Mouse (Mus musculus) liver, adult (tissue): Measurements from ENCODE around the gene Auts2.

ENCODE experiments used
- GATA4 ChIP-seq: IDR thresholded peaks from 2 replicates; pipeline ENCODE4 v1.6.1; 2014; ENCODE audit warnings: mild to moderate bottlenecking, low read length; ENCODE audit not compliant: insufficient replicate concordance

The Auts2 gene

GRCm38 (mm10) chr5:131916791-131917403 lies 626.2 kb downstream of the Auts2 start:
- no peak for TF ChIP-seq GATA4

- no peak for TF ChIP-seq GATA4
These were observed 629.6 kb downstream of the Auts2 start for GRCm38 (mm10) chr5:131913562-131913961.

GRCm38 (mm10) chr5:131912983-131913382 lies 630.2 kb downstream of the Auts2 start:
- no peak for TF ChIP-seq GATA4

GRCm38 (mm10) chr5:131906313-131906712 lies 636.8 kb downstream of the Auts2 start:
- no peak for TF ChIP-seq GATA4

GRCm38 (mm10) chr5:131904478-131904877 lies 638.7 kb downstream of the Auts2 start:
- no peak for TF ChIP-seq GATA4

GRCm38 (mm10) chr5:131898048-131898638 lies 645.0 kb downstream of the Auts2 start:
- no peak for TF ChIP-seq GATA4

- TF ChIP-seq GATA4: no peak
These were observed 656.5 kb downstream of the Auts2 start for GRCm38 (mm10) chr5:131886636-131887035.

GRCm38 (mm10) chr5:131876569-131876968 lies 666.6 kb downstream of the Auts2 start:
- TF ChIP-seq GATA4: no peak

GRCm38 (mm10) chr5:131875976-131876375 lies 667.2 kb downstream of the Auts2 start:
- no peak for TF ChIP-seq GATA4

GRCm38 (mm10) chr5:131873116-131873515 lies 670.0 kb downstream of the Auts2 start:
- TF ChIP-seq GATA4: no peak

- no peak for TF ChIP-seq GATA4
These were observed 673.2 kb downstream of the Auts2 start for GRCm38 (mm10) chr5:131869711-131870499.

- TF ChIP-seq GATA4: no peak
These were observed 677.9 kb downstream of the Auts2 start for GRCm38 (mm10) chr5:131865200-131865599.

GRCm38 (mm10) chr5:131857976-131858375 lies 685.2 kb downstream of the Auts2 start:
- TF ChIP-seq GATA4: no peak

GRCm38 (mm10) chr5:131855358-131855757 lies 687.8 kb downstream of the Auts2 start:
- no peak for TF ChIP-seq GATA4

- no peak for TF ChIP-seq GATA4
These were observed 691.3 kb downstream of the Auts2 start for GRCm38 (mm10) chr5:131851597-131852453.
